Mouse (Mus musculus): ENCODE data around the gene R3hdm4. TPM values are rescaled to one million over a fixed set of nuclear protein-coding genes. Genes with fewer than 3 reads are reported as not detected.

R3hdm4 gene
- polyA plus RNA-seq (2012; rRNA removed; ENCODE audit: low replicate concordance), result 145 and 176 TPM in 2 replicates

GRCm38 (mm10) chr10:79920958-79921535, at the start of gene R3hdm4:
Gene R3hdm4, minus strand, starts transcription at chr10:79921208.

GRCm38 (mm10) chr10:79970415-79971182, 49.6 kb upstream of the R3hdm4 start, which contains the start of gene Grin3b:
Gene Grin3b, plus strand, starts transcription at chr10:79970715.

GRCm38 (mm10) chr10:79959847-79960601, 39.0 kb upstream of the R3hdm4 start, which contains the start of gene Wdr18:
Gene Wdr18, plus strand, starts transcription at chr10:79960152.

GRCm38 (mm10) chr10:79926491-79927323, 5.7 kb upstream of the R3hdm4 start, which contains the start of gene Arid3a:
Gene Arid3a, plus strand, starts transcription at chr10:79927043.

GRCm38 (mm10) chr10:79916808-79917531, 4.0 kb downstream of the R3hdm4 start, which contains the start of gene Kiss1r:
Gene Kiss1r, plus strand, starts transcription at chr10:79916971.

GRCm38 (mm10) chr10:79910556-79910955, 10.5 kb downstream of the R3hdm4 start, which contains the start of gene Gm26602:
Gene Gm26602, plus strand, starts transcription at chr10:79910856.

GRCm38 (mm10) chr10:79908167-79909091, 12.6 kb downstream of the R3hdm4 start, which contains the start of gene Med16:
Gene Med16, minus strand, starts transcription at chr10:79908923.

GRCm38 (mm10) chr10:79890670-79891069, 30.3 kb downstream of the R3hdm4 start, which contains the start of gene Cfd:
Gene Cfd, plus strand, starts transcription at chr10:79890853.

GRCm38 (mm10) chr10:79886054-79886453, 35.0 kb downstream of the R3hdm4 start, which contains the start of gene Elane:
Gene Elane, plus strand, starts transcription at chr10:79886247.

GRCm38 (mm10) chr10:79874290-79874862, 46.6 kb downstream of the R3hdm4 start, which contains the start of the genes Prtn3 and Plppr3:
Gene Prtn3, plus strand, starts transcription at chr10:79874476.
Gene Plppr3, minus strand, starts transcription at chr10:79874634.

Other genes starting within 250 kb of the R3hdm4 start
- 199 and 244 TPM in 2 replicates for gene Cdc34, start 239.0 kb downstream of the R3hdm4 start, polyA plus RNA-seq (2012; rRNA removed; ENCODE audit: low replicate concordance)
- gene Gzmm, start 232.2 kb downstream of the R3hdm4 start, polyA plus RNA-seq (2012; rRNA removed; ENCODE audit: low replicate concordance), result 0.96 and 1.0 TPM in 2 replicates
- 629 and 760 TPM in 2 replicates for gene Bsg, start 216.7 kb downstream of the R3hdm4 start, polyA plus RNA-seq (2012; rRNA removed; ENCODE audit: low replicate concordance)
- gene Hcn2, start 204.6 kb downstream of the R3hdm4 start, polyA plus RNA-seq (2012; rRNA removed; ENCODE audit: low replicate concordance), result 2.0 and 3.2 TPM in 2 replicates
- gene Polrmt, start 174.6 kb downstream of the R3hdm4 start, polyA plus RNA-seq (2012; rRNA removed; ENCODE audit: low replicate concordance), result 53.4 and 66.9 TPM in 2 replicates
- gene Fgf22, start 166.1 kb downstream of the R3hdm4 start, polyA plus RNA-seq (2012; rRNA removed; ENCODE audit: low replicate concordance), result 0.26 TPM in 1 of 2 replicates, not detected in the other
- 70.2 and 152 TPM in 2 replicates for gene Rnf126, start 154.3 kb downstream of the R3hdm4 start, polyA plus RNA-seq (2012; rRNA removed; ENCODE audit: low replicate concordance)
- 48.7 and 48.9 TPM in 2 replicates for gene Fstl3, start 143.9 kb downstream of the R3hdm4 start, polyA plus RNA-seq (2012; rRNA removed; ENCODE audit: low replicate concordance)
- 0.17 and 0.19 TPM in 2 replicates for gene Prss57, start 130.2 kb downstream of the R3hdm4 start, polyA plus RNA-seq (2012; rRNA removed; ENCODE audit: low replicate concordance)
- 79.5 and 127 TPM in 2 replicates for gene Palm, start 127.6 kb downstream of the R3hdm4 start, polyA plus RNA-seq (2012; rRNA removed; ENCODE audit: low replicate concordance)
- gene Misp, start 100.2 kb downstream of the R3hdm4 start, polyA plus RNA-seq (2012; rRNA removed; ENCODE audit: low replicate concordance), result 0.53 and 9.3 TPM in 2 replicates
- 143 and 437 TPM in 2 replicates for gene Ptbp1, start 66.8 kb downstream of the R3hdm4 start, polyA plus RNA-seq (2012; rRNA removed; ENCODE audit: low replicate concordance)
- 9.6 and 15.2 TPM in 2 replicates for gene Prtn3, start 46.7 kb downstream of the R3hdm4 start, polyA plus RNA-seq (2012; rRNA removed; ENCODE audit: low replicate concordance)
- 32.9 and 40.1 TPM in 2 replicates for gene Plppr3, start 46.6 kb downstream of the R3hdm4 start, polyA plus RNA-seq (2012; rRNA removed; ENCODE audit: low replicate concordance)
- gene Elane, start 35.0 kb downstream of the R3hdm4 start, polyA plus RNA-seq (2012; rRNA removed; ENCODE audit: low replicate concordance), result 1.6 and 3.3 TPM in 2 replicates
- gene Cfd, start 30.4 kb downstream of the R3hdm4 start, polyA plus RNA-seq (2012; rRNA removed; ENCODE audit: low replicate concordance), result 21,080 and 31,020 TPM in 2 replicates
- gene Med16, start 12.3 kb downstream of the R3hdm4 start, polyA plus RNA-seq (2012; rRNA removed; ENCODE audit: low replicate concordance), result 55.6 and 79.3 TPM in 2 replicates
- gene Gm26602, start 10.4 kb downstream of the R3hdm4 start, polyA plus RNA-seq (2012; rRNA removed; ENCODE audit: low replicate concordance), result not detected in 2 replicates
- gene Kiss1r, start 4.2 kb downstream of the R3hdm4 start, polyA plus RNA-seq (2012; rRNA removed; ENCODE audit: low replicate concordance), result 9.9 and 10.5 TPM in 2 replicates
- gene Arid3a, start 5.8 kb upstream of the R3hdm4 start, polyA plus RNA-seq (2012; rRNA removed; ENCODE audit: low replicate concordance), result 3.0 and 9.3 TPM in 2 replicates
- gene Wdr18, start 38.9 kb upstream of the R3hdm4 start, polyA plus RNA-seq (2012; rRNA removed; ENCODE audit: low replicate concordance), result 46.4 and 57.2 TPM in 2 replicates
- gene Grin3b, start 49.5 kb upstream of the R3hdm4 start, polyA plus RNA-seq (2012; rRNA removed; ENCODE audit: low replicate concordance), result 0.10 and 0.13 TPM in 2 replicates
- gene Tmem259, start 63.1 kb upstream of the R3hdm4 start, polyA plus RNA-seq (2012; rRNA removed; ENCODE audit: low replicate concordance), result 273 and 278 TPM in 2 replicates
- 63.8 and 191 TPM in 2 replicates for gene Cnn2, start 67.4 kb upstream of the R3hdm4 start, polyA plus RNA-seq (2012; rRNA removed; ENCODE audit: low replicate concordance)
- gene Abca7, start 75.3 kb upstream of the R3hdm4 start, polyA plus RNA-seq (2012; rRNA removed; ENCODE audit: low replicate concordance), result 15.1 and 17.4 TPM in 2 replicates
- gene Arhgap45, start 95.4 kb upstream of the R3hdm4 start, polyA plus RNA-seq (2012; rRNA removed; ENCODE audit: low replicate concordance), result 32.7 and 52.3 TPM in 2 replicates
- gene Polr2e, start 118.6 kb upstream of the R3hdm4 start, polyA plus RNA-seq (2012; rRNA removed; ENCODE audit: low replicate concordance), result 154 and 220 TPM in 2 replicates
- gene Gpx4, start 126.0 kb upstream of the R3hdm4 start, polyA plus RNA-seq (2012; rRNA removed; ENCODE audit: low replicate concordance), result 955 and 2,154 TPM in 2 replicates
- gene Sbno2, start 184.4 kb upstream of the R3hdm4 start, polyA plus RNA-seq (2012; rRNA removed; ENCODE audit: low replicate concordance), result 43.1 and 60.1 TPM in 2 replicates
- 146 and 147 TPM in 2 replicates for gene Stk11, start 194.6 kb upstream of the R3hdm4 start, polyA plus RNA-seq (2012; rRNA removed; ENCODE audit: low replicate concordance)
- 840 and 867 TPM in 2 replicates for gene Atp5d, start 217.4 kb upstream of the R3hdm4 start, polyA plus RNA-seq (2012; rRNA removed; ENCODE audit: low replicate concordance)
- gene Cbarp, start 219.6 kb upstream of the R3hdm4 start, polyA plus RNA-seq (2012; rRNA removed; ENCODE audit: low replicate concordance), result 4.6 and 24.2 TPM in 2 replicates
- 26.8 and 79.7 TPM in 2 replicates for gene Midn, start 227.1 kb upstream of the R3hdm4 start, polyA plus RNA-seq (2012; rRNA removed; ENCODE audit: low replicate concordance)
- 85.6 and 156 TPM in 2 replicates for gene Cirbp, start 244.8 kb upstream of the R3hdm4 start, polyA plus RNA-seq (2012; rRNA removed; ENCODE audit: low replicate concordance)